Mouse (Mus musculus) monocyte, adult 5-6 weeks (primary cell): ENCODE results near the gene F5. TPM values are rescaled to one million over a fixed set of nuclear protein-coding genes. Genes with fewer than 3 reads are reported as not detected.
A peak's percentile ranks its signal among the peaks of the same experiment; 100 is the strongest.

Source experiments
- ATAC-seq: fragments of 153-309, 156-312 bp; replicated peaks from 2 replicates; pipeline ENCODE4 v1.8.0; 2017; ENCODE audit warnings: mild to moderate bottlenecking; ENCODE audit not compliant: low TSS enrichment, insufficient number of reproducible peaks, severe bottlenecking, poor library complexity, low FRiP score
- total RNA-seq: library from RNA; stranded (forward); fragments of 200-1000, 200-491, 200-594 nt; gene quantifications from 3 replicates; pipeline ENCODE4 v1.2.3, GENCODE M21; 2017

Gene F5
- total RNA-seq = 18.5 to 33.3 TPM (median 29.6 TPM) in 3 replicates

DNA sequence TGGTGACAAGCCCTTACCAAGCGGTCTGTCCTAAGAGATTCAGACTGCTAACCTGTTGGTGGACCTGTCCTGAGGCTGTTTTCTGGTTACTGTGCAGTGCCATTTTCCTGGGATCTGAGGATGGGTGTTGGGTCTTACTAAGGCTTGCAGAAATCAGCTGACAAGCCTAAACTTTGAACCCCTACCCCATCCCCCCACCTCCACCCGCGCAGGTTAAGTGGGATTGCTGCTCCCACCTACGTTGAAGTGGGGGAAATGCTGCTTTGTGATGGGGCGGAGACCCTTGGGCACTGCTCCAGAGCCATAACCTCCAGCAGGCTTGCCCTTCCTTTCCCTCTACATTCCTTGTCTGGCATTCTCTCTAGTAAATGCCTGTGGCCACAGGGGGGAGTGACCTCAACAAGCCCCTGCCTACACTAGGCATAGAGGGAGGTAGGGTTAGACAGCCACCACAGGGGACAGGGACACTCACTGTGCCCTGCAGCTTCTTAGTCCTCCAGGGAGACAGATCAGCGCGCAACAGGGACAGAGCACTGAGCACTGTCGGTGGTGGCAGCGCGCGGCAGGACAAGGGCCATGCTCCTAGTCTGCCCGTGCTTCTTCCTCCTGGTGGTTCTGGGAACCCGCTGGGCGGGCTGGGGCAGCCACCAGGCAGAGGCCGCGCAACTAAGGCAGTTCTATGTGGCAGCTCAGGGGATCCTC lies at the start of gene F5:
Gene F5, plus strand, starts transcription at position 452 of the 702 bp plus-strand sequence.
- 0 out of 2 replicates have a peak, but pooled peaks have one; percentile 20 for ATAC-seq

GRCm38 (mm10) chr1:164109763-164110162 lies 41.9 kb upstream of the F5 start:
- ATAC-seq = no peak

DNA sequence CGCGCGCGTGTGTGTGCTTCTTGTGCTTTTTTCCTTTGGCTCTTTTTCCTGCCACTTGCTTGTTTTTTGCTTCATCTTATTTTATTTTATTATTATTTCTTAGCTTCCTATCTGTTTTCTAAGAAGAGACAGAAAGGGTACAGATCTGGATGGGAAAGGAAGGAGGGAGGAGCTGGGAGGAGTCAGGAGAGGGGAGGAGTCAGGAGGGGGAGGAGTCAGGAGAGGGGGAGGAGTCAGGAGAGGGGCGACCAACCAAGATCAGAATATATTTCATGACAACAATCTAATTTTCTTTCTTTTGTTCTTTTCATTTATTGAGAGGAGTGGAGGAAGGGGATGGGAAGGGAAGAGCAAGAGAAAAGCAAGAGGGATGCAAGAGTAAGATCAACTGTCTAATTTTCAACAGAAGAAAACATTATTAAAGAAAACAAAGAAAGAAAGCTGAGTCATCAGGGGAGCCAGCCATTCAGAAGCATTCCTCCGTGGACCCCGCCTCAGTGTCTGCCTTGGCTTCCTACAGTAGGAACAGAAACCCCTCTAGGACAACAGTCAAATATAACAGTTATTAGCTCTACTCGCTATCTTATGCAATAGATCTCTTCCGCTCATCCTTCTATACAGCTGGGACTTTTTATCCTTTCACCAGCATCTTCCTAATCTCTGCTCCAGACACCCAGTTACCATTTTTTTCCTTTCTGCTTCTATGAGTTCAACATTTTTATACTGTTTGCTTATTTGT lies 40.9 kb upstream of the F5 start:
- no peak for ATAC-seq

- ATAC-seq = no peak
Observed at GRCm38 (mm10) chr1:164114280-164114679, 37.4 kb upstream of the F5 start.

GRCm38 (mm10) chr1:164114947-164115493 lies 36.6 kb upstream of the F5 start, which contains the start of gene Selp:
Gene Selp, plus strand, starts transcription at chr1:164115264.
- no peak for ATAC-seq

- no peak for ATAC-seq
Observed at GRCm38 (mm10) chr1:164115647-164116046, 36.0 kb upstream of the F5 start.

DNA sequence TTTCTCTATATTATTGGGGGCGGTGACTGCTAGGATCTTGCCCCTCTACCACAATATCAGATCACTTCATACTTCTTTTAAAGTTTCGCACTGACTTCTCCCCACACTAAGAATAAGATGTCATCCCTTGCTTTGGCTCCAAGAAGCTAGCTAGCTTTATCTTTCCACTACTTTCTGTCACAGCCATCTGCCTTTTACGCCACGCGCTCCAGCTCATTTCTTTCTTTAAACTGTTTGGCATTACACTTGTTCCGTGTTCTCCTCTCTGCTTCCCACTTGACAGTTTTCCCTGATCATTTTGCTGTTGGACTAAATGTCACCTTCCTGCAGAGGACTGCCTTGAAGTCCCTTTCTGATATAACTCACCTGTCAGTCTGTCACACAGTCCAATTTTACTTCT lies 33.8 kb upstream of the F5 start:
- ATAC-seq = no peak

GRCm38 (mm10) chr1:164119892-164120776 lies 31.5 kb upstream of the F5 start:
- no peak for ATAC-seq

- no peak for ATAC-seq
Observed at GRCm38 (mm10) chr1:164120777-164121158, 30.9 kb upstream of the F5 start.

DNA sequence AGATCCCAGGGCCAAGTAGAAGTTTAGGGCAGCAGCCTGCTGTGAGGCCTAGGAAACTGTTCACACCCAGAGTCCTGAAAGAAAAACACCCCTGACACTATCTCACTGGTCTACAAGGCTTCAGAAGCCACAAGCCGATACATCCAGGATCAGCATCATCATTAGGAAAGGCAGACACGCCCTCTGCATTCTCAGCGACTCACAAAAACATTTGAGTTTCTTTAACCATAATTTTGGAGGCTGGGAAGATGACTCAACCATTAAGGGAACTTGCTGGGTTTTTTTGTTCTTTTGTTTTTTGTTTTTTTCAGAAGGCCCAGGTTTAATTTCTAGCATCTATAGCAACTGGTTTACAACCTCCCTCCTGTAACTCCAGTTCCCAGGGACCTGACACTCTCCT lies 27.8 kb upstream of the F5 start:
- ATAC-seq = no peak

DNA sequence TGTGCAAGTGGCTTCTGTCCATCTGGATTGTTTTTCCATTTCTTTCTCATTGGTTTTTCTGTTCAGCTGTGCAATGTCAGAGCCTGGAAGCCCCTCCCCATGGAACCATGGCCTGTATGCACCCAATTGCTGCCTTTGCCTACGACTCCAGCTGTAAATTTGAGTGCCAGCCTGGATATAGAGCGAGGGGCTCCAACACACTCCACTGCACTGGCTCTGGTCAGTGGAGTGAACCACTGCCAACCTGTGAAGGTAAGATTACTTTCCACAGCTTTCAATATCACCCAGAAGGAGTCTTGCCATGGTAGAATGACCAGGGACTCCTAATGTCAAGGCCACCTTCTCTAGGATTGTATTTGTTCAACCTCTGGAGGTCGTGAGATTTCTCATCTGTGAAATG lies 21.6 kb upstream of the F5 start:
- ATAC-seq = no peak

DNA sequence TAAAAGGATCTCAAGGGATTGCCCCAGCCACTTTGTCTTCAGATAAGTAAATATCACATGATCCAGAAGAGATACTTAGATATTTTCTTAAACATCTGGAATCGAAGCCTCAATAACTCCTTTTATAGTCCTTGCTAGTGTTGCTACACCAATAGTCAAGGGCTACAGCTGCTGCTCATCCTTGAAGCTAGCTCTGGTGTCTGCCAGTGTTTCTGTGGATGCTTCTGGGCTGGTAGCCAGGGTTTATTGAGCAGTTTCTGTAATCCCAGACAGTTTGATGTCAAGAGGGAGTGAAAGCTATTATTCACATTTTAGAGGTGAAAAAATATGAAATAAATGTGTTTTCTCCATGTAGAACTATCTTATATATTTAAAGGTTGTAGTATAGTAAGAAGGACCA lies 19.0 kb upstream of the F5 start:
- ATAC-seq = no peak

DNA sequence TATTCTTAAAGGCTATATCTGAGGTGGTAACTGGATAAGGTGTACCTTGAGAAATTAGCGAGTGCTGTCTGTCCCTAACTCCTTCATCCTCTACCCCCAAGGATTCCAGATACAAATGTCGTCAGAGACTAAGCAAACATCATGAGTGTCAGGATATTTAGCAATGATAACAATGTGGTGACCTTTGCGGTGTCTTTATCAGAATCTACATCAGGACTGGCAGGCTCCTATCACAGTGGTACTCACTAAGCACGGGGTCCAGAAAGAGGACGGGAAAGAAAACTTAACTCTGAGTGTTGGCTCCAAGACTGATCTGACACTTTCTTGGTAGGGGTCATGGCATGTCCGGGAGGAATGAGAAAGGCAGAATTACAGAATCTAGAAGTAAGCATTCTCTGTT lies 17.5 kb upstream of the F5 start:
- no peak for ATAC-seq

DNA sequence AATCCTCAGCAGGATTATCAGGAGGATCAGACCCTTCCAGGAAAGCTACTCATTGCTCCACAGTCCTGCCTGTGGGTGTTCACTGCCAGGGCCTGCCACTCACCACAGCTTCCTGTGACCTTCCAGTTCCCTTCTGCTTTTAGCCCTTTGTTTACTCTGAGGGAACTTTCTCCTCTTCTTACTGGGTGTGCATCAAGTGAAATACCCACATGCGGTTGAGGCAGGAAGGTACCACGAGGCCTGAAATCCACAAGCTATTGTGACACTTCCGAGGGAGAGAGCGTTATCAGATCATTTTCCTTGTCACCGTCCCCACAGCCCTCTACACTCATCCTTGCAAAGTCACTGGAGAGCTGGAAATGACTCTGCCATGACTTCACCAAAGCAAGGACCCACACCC lies 16.3 kb upstream of the F5 start:
- ATAC-seq = peak; percentile 83

- ATAC-seq = peak; percentile 73
Observed at GRCm38 (mm10) chr1:164135960-164136359, 15.7 kb upstream of the F5 start.

GRCm38 (mm10) chr1:164136636-164137035 lies 15.0 kb upstream of the F5 start:
- no peak for ATAC-seq

DNA sequence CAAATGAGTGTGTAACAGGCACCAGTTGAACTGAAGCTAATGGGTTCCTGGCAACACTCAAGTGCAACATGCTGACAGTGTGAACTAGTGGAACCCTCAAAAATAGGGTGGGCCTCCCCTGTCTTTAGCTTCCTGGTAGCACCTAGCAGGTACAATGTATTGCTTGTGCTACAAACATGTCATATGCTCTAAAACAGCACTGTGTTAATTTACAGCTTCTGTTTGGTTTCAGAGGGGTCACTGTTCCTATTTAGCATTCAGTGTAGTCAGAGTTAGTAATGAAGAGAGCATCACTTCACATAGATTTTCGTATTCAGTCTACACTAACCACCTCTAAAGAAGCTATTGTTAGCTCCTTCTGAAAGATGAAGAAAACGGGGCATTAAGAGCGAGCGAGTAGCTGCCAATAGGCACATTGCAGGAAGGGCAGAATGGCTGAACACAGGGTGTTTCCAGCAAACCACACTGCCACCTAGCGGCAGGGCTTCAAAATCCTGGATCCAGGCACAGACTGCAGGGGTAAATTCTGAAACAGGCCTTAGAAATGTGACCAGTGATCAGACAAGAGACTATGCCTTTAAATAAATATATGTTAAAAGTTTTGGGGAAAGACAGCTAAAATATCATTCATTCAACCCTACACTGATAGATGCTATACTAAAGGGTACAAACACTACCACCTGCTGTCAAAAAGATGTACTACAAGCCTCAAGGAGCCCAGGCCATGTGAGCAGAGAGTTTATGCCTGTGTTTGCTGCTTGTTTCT lies 13.1 kb upstream of the F5 start:
- peak; percentile 36; the same call in 1 of the 2 replicates for ATAC-seq

DNA sequence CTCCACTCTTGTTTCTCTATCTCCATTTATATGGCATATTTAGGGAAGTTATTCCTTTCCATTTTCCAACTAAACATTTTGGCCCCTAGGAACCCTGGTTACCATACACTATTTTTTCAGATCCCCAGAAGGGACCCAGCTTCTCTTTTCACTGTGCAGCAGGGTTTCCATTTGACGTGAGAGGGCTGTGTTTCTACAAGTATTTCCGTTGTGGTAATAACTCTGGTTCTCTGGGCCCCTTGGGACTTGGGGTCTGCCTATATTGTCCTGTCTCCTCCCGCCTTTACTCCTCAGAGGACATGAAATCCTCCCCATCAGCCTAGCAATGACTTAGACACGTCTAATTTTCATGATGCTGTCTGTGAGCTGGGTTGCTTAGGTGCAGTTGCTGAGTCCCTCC lies 12.2 kb upstream of the F5 start:
- no peak for ATAC-seq
